Mouse (Mus musculus): ENCODE results near the gene Dlg2.
A peak's percentile ranks its signal among the peaks of the same experiment; 100 is the strongest.

Gene Dlg2

DNA sequence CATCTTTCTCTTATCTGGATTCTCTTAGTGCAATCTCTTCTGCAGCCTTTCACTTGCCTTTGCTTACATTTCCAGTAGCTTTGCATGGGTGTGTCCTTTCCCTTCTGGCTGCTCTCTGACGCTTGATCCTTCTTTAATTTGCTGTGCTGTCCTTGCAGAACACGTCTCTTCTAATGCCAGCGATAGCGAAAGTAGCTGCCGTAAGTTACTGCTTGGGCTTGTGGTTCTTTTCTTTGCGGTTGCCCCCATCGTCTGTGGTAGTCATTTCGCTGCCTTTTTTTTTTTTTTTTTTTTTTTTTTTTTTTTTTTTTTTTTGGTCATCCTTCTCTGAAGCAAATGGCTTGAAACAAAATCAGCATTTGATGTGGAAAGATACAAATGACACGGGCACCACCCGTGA is 1944.0 kb downstream of the Dlg2 start:
- DNase-seq, result no peak

DNA sequence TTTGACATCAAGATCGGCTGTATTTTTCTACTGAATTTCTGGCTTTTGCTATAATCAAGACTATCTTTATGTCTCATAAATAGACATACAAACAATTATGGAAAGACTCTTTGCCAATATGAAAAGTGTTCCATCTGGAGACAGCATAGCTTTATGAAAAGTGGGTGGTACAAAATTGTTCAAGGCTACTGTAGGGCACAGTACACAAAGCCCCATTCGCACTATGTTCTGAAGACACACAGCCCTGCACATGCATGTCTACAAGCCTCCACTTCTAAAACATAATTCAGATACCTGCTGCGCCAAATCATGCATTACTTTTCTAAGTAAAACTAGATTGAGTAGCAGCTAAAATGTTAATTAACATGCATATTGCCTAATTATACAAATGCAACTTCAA is 1946.5 kb downstream of the Dlg2 start:
- no peak for DNase-seq

GRCm38 (mm10) chr7:92424703-92425102 is 1948.2 kb downstream of the Dlg2 start:
- no peak for DNase-seq

DNA sequence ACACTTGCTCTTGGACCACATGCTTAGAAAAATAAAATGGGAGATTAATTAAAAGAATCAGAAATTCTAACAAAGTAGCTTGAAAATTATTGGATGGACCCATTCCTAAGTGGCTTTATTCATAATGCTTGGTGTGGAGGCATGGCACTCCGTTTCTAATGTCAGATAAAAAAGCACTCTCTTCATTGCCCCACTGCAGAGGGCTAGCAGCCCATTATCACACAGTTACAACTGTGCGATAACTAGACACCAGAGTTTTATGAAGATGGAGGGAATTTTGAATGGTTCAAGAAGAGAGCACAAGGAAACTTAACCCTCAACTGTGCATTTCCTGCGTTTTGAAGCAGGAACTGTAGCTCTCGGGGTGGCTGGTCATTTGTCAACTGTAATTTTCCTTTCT is 1950.8 kb downstream of the Dlg2 start:
- no peak for DNase-seq

GRCm38 (mm10) chr7:92428629-92429028 is 1952.2 kb downstream of the Dlg2 start:
- no peak for DNase-seq

DNA sequence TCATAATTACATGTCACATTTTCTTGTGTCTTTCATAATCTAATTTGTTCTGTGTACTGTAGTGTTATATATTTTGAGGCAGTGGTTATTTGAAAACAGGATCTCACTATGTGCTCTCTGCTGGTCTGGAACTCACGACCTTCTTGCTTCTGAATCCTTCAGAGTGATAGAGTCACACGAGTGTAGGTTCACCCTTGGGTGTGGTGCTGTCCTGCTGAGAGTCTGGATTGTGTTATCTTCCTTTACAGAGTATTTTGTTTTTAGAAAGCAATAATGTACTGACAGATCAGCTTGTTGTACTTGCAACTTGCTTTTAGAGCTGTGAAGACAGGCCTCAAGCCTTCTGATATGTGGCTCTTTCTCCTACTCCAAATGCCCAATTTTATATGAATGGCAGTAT is 1953.8 kb downstream of the Dlg2 start:
- DNase-seq, result no peak

DNA sequence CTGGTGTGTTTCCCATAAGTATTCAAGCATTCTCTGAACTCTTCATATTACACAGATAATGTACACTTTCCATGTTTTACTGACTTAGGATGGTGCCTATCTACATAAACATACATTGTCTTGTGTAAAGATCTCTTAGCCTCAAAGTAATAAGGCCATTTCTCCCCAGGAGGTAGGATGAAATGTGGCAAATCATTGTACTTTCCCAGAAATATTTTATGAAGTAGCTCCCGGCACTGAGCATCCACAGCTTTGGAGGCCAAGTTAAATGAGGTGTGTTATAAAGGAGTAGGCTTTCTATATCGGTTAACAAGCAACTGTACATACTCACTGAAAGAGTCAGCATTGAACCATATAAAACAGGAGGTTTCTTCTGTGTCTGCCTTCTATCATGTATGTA is 1960.7 kb downstream of the Dlg2 start:
- peak in 1 of 2 experiments; percentile 18 for DNase-seq

DNA sequence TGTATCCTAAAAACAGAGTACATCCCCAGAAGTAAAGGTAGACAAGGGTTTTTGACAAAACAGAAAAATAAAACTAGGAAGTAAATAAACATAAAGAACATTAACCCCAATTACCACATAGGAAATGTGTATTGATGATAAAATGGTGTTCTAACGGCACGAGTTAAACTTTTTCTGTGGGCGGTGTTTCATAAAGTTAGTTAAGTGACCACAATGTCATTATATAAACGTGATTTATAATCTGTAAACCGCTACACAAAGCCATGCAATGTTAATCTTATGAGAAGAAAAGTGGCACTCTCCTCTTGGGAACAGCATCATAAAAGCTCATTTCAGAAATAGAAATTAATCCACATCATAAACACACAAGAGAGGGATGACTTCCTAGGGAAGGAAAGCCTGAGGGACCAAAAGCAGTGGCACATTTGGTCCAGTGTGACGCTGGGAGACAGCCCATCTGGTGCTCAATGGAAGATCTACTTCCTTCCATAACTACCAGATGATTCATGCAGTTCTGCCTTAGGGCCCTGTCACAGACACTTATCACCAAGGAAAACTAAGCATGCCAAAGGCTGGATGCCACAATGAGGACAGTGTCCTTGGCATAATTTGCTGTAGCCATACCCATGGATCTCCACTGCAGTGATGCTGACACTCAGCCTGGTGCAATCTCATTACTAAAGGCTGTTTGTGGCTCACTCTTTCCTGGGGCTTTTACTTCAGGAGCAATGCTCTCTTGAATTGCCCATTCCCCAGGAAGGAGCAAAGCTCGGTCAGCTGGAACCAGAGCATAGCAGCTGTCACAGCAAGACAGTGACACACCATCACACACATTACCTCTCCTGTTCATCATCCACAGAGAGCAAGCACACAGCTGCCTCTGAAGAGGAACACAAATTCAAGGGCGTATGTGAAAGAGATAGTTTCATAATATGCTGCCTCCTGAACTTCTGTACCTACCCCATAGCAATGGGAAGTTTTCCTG is 1963.3 kb downstream of the Dlg2 start:
- DNase-seq, result peak; percentile 18 to 31

- no peak for DNase-seq
Measured at GRCm38 (mm10) chr7:92441611-92442010, 1965.1 kb downstream of the Dlg2 start.

GRCm38 (mm10) chr7:92442082-92442481 is 1965.6 kb downstream of the Dlg2 start:
- DNase-seq, result no peak

DNA sequence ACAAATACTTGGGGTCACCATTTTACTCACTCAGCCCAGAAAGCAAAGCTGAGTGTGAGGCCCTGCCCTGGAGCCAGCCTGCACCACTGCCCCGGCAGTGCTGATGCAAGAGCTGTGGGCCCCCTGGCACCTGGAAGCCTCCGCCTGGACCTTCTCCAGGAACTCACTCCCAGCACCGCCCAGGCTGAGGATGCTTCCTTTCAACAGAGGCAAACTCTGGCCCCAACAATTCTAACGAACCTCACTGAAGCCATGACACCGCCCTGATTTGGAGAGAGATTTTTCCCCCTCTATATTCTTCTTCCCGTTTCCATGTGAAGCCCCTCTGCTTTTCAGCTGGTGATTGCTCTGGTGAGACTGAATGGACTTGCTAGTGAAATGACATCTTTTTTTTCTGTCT is 1971.5 kb downstream of the Dlg2 start:
- no peak for DNase-seq

DNA sequence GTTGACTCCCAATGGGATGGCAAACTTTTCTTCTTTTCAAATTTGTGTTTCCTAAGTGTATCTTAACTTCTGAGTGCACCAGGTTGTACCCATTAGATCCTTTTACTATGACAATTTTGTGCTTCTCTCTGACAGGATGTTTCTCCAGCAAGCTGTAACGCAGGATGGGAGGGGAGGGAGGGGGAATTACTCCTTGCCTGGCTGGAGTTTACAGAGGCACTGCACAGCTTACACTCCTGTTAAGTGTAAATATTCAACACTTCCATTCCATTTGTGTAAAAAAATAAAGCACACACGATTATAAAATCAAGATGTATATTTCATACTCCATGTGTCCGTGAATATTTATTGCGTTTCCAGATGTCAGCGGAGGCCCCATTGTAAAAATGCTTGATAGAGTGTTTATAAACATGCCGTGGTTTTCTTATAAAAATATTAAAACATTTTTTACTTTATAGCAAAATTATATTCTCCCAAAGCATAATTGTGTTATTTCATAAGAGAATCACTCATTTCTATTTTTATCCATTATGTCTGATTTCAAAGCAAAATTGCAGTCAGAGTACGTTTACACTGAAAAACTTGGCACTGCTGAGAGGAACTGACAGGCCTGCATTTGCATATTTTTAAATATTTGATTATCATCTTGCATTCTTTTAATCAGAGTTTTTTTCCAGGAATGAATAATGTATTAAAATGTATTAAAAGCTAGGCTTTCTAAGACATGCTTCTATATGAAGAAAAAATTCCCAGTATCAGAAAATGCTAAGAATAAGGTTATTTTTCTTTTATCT is 1972.5 kb downstream of the Dlg2 start:
- DNase-seq, result no peak

DNA sequence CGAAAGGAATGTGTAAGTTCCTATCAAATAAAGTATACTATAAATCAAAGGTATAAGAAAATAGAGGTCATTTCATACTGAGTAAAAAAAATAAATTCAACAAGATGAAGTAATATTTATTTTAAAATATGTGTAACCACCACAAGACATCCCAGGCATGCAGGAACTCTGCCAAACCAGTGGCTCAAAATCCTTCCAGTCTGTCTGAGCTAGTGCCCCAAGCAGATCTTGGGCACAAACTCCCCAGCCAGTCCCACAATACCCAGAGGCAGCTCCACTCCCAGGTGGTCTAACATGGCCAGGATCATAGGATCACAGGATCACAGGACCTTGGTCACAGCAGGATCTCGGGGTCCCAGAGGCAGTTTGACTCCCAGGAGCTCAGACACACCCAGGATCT is 1977.7 kb downstream of the Dlg2 start:
- peak in 1 of 2 experiments; percentile 19 for DNase-seq

DNA sequence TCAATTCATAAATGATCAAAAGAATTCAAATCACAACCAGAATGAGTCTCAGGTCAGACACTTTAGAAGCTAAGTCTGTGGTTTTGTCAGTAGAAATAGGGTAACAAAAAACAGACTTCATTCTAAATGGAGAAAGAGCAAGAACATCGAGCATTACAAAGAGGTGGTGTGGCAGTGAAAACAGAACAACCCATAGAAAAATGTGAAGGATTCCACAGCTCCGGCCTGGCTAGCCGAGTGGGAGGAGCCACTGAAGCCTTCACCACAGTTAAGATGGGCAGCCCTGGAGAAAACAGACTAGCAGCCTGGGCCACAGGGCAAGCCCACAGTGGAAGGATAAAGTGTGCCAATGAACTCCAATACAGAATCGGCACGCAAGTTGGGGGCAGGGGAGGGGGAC is 1979.5 kb downstream of the Dlg2 start:
- no peak for DNase-seq

- no peak for DNase-seq
Measured at GRCm38 (mm10) chr7:92457791-92458190, 1981.3 kb downstream of the Dlg2 start.

DNA sequence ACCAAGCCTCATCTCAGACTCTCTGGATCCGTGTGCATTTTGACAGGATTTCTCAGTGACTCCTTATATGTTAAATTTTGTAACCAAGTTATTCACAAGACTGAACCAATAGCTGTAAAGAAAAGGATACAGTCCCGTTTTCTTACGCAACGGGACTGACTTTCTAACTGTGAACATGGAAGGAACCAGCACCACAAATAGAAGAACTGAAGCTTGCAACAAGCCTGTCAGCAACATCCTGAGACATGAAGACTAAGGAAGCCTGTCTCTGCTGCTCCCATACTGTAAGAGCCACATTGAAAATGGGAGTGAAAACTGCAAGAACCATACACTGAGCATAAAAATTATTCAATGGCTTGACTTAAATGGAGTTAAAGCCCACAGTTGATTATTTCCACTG is 1981.8 kb downstream of the Dlg2 start:
- DNase-seq, result no peak

DNA sequence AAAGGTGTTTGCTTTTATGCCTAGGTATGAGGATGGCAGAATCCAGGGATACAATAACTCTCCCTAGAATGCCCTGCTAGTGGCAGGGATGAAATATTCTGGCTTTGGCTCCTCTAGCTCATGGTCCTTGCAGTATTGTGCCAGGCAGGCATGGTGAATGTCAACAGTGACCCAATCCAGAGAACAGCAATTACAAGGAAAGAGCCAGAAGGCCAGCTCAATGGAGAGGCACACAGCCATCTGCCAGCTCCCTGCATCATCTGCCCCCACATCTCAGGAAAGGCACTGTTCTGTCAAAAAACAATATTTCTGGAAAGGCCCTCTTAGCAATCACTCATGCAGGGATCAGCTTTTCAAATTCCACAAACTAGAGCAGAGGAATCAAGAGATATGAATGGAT is 1984.1 kb downstream of the Dlg2 start:
- DNase-seq, result peak; percentile 81 to 87

DNA sequence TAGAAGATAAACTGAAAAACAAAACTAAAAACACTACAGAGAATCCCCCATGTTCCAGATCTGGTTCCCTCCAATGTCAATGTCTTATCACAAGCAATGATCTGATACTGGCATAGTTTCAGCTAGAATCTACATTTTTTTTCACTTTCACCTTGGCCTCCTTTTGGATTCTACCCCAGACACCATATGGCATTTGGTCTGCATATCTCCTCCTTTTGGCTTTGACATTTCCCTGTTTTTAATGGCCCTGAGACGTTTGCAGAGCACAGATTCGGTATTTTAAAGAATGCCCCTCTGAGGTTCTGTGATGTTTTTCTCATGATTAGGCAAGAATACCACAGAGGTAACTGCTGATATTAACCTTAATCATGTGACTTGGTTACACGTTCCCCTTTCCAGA is 1984.8 kb downstream of the Dlg2 start:
- peak; percentile 53 to 80 for DNase-seq

DNA sequence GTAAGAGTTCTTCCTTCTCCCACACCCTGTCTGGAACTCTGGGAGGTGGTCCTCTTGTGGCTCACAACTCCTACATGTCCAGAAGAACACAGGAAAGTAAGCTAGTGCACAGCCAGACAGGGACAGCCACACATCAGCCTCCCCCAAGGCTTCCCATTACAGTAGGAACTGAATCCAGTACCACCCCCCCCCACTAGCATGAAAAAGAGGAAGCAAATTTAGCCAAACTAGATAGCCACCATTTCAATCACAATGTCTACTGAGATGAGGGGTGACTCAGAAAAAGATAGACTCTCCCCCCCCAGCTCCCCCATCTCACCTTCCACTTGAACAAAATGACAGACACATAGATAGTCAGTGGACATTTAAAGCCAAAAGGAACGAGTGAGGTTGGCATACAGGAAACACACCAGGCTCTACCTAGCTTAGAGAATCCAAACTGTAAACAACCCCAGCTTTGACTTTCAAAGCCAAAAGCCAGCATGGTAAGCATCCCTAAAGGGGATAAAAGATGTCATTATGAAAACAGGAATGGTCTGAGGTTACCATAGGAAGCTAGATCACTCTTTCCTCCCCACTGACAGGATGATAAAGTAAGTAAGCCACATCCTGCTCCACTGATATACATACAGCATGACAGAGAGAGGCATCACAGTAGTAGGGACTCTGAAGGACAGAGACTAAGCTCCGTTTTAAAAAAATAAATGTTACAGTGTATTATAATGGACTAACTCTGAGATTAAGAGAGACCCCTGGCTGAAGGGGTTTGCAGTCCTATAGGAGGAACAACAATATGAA is 1986.8 kb downstream of the Dlg2 start:
- DNase-seq, result no peak

- DNase-seq, result no peak
Measured at GRCm38 (mm10) chr7:92464290-92464689, 1987.8 kb downstream of the Dlg2 start.

GRCm38 (mm10) chr7:92479143-92479542 is 2002.7 kb downstream of the Dlg2 start:
- DNase-seq, result no peak

DNA sequence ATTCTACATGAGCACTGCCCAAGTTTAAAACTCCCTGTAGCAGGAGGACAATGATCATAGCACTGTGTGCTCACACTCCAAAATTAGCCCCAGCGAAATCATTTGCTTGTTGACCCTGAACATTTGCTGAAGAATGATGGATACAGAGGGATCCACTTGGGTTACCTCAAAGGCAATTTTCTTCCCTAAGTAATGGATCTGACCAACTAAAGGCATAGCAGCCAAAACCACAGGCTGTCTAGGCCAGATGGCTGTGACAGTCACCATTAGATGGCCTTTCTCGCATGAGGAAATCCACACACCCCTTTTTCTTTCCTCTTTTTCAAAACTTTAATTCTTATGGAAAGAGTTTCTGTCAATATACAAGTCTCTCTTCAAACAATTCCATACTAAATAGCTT is 2003.3 kb downstream of the Dlg2 start:
- DNase-seq, result peak in 1 of 2 experiments; percentile 28

- DNase-seq, result no peak
Measured at GRCm38 (mm10) chr7:92483346-92483745, 2006.9 kb downstream of the Dlg2 start.

Data from cerebellum, postnatal 14 days (tissue).